Mouse (Mus musculus): Measurements from ENCODE around the gene Vps45. TPM values are rescaled to one million over a fixed set of nuclear protein-coding genes. Genes with fewer than 3 reads are reported as not detected.

The Vps45 gene
- polyA plus RNA-seq, 1 experiment from 2014 or later: 77.1 TPM

DNA sequence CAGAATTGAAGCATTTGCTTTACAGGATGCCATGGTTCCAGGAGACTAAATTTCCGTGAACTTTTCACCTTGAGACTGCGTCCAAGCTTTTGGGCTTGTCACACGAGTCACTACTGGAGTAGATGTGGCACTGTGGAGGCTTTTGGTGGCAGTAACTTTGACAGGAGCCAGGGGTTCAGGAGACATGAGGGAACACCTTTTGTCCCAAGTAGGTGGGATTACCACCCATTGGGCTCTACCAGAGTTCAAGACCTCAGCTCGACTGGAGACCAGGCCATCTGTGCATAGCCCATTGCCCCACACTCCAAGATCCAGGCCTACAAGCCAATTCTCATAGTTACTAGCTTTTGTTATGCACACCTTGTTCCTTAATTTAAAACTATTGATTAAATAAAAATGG, 12.0 kb upstream of the Vps45 start:
- ATAC-seq (ENCODE audit: low read depth): no peak
- Histone ChIP-seq H3K9me3 (no peaks in the 10 kb centered on the region), H3K9ac (no peak overlapping the region), H3K27me3 (no peaks in the 10 kb centered on the region), H3K36me3 (no peaks in the 10 kb centered on the region), H3K27ac (replicated peaks) (no peak overlapping the region), H3K4me3 (no peak overlapping the region), H3K4me2 (no peak overlapping the region), H3K4me1 (replicated peaks) (no peaks in the 10 kb centered on the region)
- 80% methylated on average over 4 of the region's 4 CpGs for WGBS

- H3K36me3 ChIP-seq: no peaks in the 10 kb centered on the region
- no peak overlapping the region for H3K27ac ChIP-seq (replicated peaks)
- no peaks in the 10 kb centered on the region for H3K9me3 ChIP-seq
- WGBS: 43% methylated on average over 1 of the region's 1 CpGs
- H3K9ac ChIP-seq: no peak overlapping the region
- no peaks in the 10 kb centered on the region for H3K27me3 ChIP-seq
- H3K4me3 ChIP-seq: no peak overlapping the region
- no peak overlapping the region for H3K4me2 ChIP-seq
- no peaks in the 10 kb centered on the region for H3K4me1 ChIP-seq (replicated peaks)
- ATAC-seq (ENCODE audit: low read depth): no peak
Observed at GRCm38 (mm10) chr3:96069542-96069941, 11.3 kb upstream of the Vps45 start.

DNA sequence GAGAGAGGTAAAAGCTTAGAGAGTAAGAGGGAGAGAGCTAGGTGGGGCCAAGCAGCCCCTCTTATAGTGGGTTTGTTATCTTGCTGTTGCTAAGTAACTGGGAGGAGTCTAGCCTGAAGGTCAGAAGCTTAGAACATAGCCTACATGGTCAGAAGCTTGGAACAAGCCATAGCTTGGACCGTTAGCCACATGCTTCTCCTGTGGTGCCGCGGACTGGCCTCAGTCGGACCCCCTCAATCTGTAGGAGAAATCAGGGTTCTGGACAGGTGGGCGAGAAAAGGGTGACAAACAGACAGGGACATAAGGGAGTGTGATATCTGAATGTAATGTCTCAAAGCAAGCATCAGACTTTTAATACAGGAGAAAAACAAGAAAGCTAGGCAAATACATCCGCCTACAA, 10.8 kb upstream of the Vps45 start:
- no peak overlapping the region for H3K4me2 ChIP-seq
- H3K27me3 ChIP-seq: no peaks in the 10 kb centered on the region
- ATAC-seq (ENCODE audit: low read depth): no peak
- no peaks in the 10 kb centered on the region for H3K4me1 ChIP-seq (replicated peaks)
- H3K36me3 ChIP-seq: no peaks in the 10 kb centered on the region
- H3K4me3 ChIP-seq: no peak overlapping the region
- WGBS: 94% methylated on average over 6 of the region's 6 CpGs
- no peak overlapping the region for H3K27ac ChIP-seq (replicated peaks)
- H3K9me3 ChIP-seq: no peaks in the 10 kb centered on the region
- no peak overlapping the region for H3K9ac ChIP-seq

GRCm38 (mm10) chr3:96066741-96067140, 8.5 kb upstream of the Vps45 start:
- Histone ChIP-seq H3K27ac (replicated peaks) (no peak overlapping the region), H3K4me3 (no peak overlapping the region), H3K9me3 (no peaks in the 10 kb centered on the region), H3K27me3 (no peaks in the 10 kb centered on the region), H3K4me1 (replicated peaks) (no peaks in the 10 kb centered on the region), H3K4me2 (no peak overlapping the region), H3K36me3 (no peaks in the 10 kb centered on the region), H3K9ac (no peak overlapping the region)
- ATAC-seq (ENCODE audit: low read depth): no peak
- 39% methylated on average over 5 of the region's 5 CpGs for WGBS

DNA sequence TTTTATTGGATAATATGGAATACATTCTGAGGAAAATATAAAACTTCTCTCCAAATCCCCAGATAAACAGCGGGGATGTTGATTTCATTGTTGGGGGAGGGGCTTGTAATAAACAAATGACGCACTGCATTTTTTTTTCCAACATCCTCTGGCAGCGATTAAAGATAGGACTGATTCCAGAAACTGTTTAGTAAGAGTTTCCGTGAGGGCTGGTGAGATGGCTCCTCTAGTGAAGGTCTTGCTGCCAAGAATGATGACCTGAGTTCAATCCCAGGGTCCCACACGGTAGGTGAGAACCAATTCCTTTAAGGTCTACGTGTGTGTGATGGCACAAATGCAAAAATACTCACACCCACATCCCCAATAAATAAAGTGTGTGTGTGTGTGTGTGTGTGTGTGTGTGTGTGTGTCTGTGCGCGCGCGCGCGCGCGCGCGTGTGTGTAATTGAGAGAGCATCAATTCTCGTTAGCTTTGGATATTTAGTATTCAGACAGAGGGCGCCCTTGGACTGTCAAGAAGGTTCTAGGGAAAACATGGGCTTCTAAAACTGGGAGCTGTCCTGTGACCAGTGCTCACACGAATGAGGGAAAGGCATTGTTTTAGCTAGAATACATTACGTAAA, 7.6 kb upstream of the Vps45 start:
- no peaks in the 10 kb centered on the region for H3K9me3 ChIP-seq
- peak overlapping the region; percentile 21; the same call in 1 of the 2 replicates for H3K4me2 ChIP-seq
- no peaks in the 10 kb centered on the region for H3K4me1 ChIP-seq (replicated peaks)
- no peak overlapping the region for H3K9ac ChIP-seq
- ATAC-seq (ENCODE audit: low read depth): no peak
- H3K36me3 ChIP-seq: no peaks in the 10 kb centered on the region
- no peak overlapping the region for H3K4me3 ChIP-seq
- no peaks in the 10 kb centered on the region for H3K27me3 ChIP-seq
- no peak overlapping the region for H3K27ac ChIP-seq (replicated peaks)
- 59% methylated on average over 20 of the region's 20 CpGs for WGBS

DNA sequence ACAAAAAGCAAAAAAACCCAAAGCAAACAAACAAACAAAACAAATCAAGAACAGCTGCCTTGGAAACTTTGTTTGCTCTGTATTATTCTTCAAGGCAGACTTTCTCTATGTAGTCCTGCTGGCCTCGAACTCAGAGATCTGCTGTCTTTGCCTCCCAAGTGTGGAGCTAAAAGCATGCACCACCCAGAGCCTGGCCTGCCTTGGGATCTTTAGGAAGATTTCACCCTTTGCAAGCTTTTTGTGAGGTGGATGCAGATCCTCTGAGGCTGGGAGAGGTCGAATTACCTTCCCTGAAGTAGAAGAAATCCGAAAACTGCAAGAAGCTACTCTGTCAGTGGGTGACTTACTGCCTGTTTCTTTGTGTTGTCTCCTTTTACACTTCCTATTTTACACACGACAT, 6.9 kb upstream of the Vps45 start:
- Histone ChIP-seq H3K4me1 (replicated peaks) (no peaks in the 10 kb centered on the region), H3K4me3 (no peak overlapping the region), H3K27ac (replicated peaks) (no peak overlapping the region), H3K9ac (no peak overlapping the region), H3K9me3 (no peaks in the 10 kb centered on the region), H3K4me2 (no peak overlapping the region), H3K27me3 (no peaks in the 10 kb centered on the region; the same call in 1 of the 2 replicates), H3K36me3 (no peaks in the 10 kb centered on the region)
- WGBS: 38% methylated on average over 4 of the region's 4 CpGs
- ATAC-seq (ENCODE audit: low read depth): no peak

- H3K27me3 ChIP-seq: no peaks in the 10 kb centered on the region; the same call in 1 of the 2 replicates
- H3K9ac ChIP-seq: no peak overlapping the region
- WGBS: 88% methylated on average over 3 of the region's 3 CpGs
- no peak overlapping the region for H3K4me2 ChIP-seq
- H3K4me3 ChIP-seq: no peak overlapping the region
- H3K27ac ChIP-seq (replicated peaks): no peak overlapping the region
- ATAC-seq (ENCODE audit: low read depth): no peak
- H3K36me3 ChIP-seq: no peaks in the 10 kb centered on the region
- H3K9me3 ChIP-seq: no peaks in the 10 kb centered on the region
- H3K4me1 ChIP-seq (replicated peaks): no peaks in the 10 kb centered on the region
Observed at GRCm38 (mm10) chr3:96064217-96064616, 6.0 kb upstream of the Vps45 start.

- H3K27ac ChIP-seq (replicated peaks): no peak overlapping the region
- H3K4me2 ChIP-seq: no peak overlapping the region
- no peak for ATAC-seq (ENCODE audit: low read depth)
- no peaks in the 10 kb centered on the region; the same call in 1 of the 2 replicates for H3K27me3 ChIP-seq
- peaks cover 5% of the 10 kb centered on the region for H3K4me1 ChIP-seq (replicated peaks)
- WGBS: 77% methylated on average over 2 of the region's 2 CpGs
- no peak overlapping the region for H3K4me3 ChIP-seq
- no peak overlapping the region for H3K9ac ChIP-seq
- H3K9me3 ChIP-seq: no peaks in the 10 kb centered on the region
- no peaks in the 10 kb centered on the region for H3K36me3 ChIP-seq
Observed at GRCm38 (mm10) chr3:96063299-96063698, 5.0 kb upstream of the Vps45 start.

DNA sequence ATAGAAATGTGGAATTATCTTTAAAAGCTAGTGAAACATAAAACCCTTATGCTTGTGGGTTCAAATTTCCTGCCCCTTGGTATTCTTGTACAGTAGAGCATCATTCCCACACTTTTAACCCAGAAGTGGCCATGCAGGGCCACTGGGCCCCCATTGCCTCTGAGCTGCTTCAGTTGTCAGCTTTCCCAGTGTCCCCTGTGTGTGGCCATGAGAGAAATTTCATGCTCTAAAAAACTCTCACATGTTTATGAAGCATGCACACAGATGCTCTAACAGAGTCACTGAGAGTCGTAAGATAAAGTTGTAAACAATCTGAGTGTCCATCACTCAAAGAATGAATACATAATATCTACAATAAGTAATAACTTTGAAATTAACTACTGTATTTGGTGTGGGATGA, 1.9 kb upstream of the Vps45 start:
- Histone ChIP-seq H3K9ac (no peak overlapping the region), H3K4me3 (no peak overlapping the region), H3K36me3 (peaks cover 7% of the 10 kb centered on the region), H3K27me3 (no peaks in the 10 kb centered on the region; the same call in 1 of the 2 replicates), H3K9me3 (no peaks in the 10 kb centered on the region), H3K4me1 (replicated peaks) (peaks cover 18% of the 10 kb centered on the region), H3K4me2 (no peak overlapping the region), H3K27ac (replicated peaks) (no peak overlapping the region)
- WGBS: 74% methylated on average over 1 of the region's 1 CpGs
- ATAC-seq (ENCODE audit: low read depth): no peak

DNA sequence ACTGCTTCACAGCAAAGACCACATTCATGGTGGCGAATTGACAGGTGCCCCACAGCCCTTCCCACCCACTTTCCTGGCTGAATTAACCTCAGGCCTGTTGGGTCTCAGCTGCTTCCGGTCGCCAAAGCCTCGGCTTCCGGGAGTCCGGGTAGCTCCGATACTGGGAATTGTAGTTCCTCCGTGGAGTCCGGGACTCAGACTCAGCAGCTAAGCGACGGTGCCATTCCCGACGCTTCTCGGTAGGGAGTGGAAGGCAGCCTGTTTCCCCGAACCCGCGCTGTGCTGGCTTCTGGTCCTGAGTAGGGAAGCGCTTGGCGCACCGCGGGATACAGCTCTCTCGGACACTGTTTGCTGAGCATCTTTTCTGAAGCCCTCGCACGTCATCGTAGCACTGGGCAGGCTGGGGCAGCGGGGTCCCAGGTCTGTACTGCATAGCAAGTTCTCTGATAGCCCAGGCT, 490 bp downstream of the Vps45 start:
- H3K36me3 ChIP-seq: peaks cover 21% of the 10 kb centered on the region
- H3K4me1 ChIP-seq (replicated peaks): peaks cover 18% of the 10 kb centered on the region
- H3K9me3 ChIP-seq: no peaks in the 10 kb centered on the region
- under 1% methylated on average over 26 of the region's 26 CpGs for WGBS
- H3K9ac ChIP-seq: peak overlapping the region; percentile 76
- H3K27ac ChIP-seq (replicated peaks): peak overlapping the region; percentile 92
- ATAC-seq (ENCODE audit: low read depth): peak; percentile 97
- H3K27me3 ChIP-seq: no peaks in the 10 kb centered on the region; the same call in 1 of the 2 replicates
- H3K4me2 ChIP-seq: peak overlapping the region; percentile 78
- peak overlapping the region; percentile 72 for H3K4me3 ChIP-seq

DNA sequence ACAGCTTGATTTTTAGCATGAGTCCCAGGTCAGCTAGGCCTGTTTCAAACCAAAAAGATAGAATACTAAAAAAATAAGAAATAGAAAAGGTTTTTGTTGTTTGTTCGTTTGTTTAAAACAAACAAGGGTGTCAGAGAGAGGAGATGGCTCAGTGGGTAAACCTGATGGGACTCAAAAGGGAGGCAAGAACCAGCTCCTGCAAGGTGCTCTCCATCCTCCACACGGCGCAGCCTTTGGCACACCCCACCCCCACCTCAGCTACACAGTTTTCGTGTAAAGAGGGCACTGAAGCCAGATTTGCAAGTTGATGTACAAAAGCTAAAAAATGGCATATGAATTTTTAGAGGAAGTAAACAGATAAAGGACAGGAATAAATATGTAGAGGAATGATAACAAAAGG, 2.2 kb downstream of the Vps45 start:
- H3K4me3 ChIP-seq: no peak overlapping the region
- no peaks in the 10 kb centered on the region for H3K9me3 ChIP-seq
- no peak for ATAC-seq (ENCODE audit: low read depth)
- peaks cover 18% of the 10 kb centered on the region for H3K4me1 ChIP-seq (replicated peaks)
- H3K27me3 ChIP-seq: no peaks in the 10 kb centered on the region; the same call in 1 of the 2 replicates
- H3K4me2 ChIP-seq: 0 out of 2 replicates have a peak overlapping the region, but pooled peaks have one; percentile 78
- H3K9ac ChIP-seq: 0 out of 2 replicates have a peak overlapping the region, but pooled peaks have one; percentile 12
- H3K27ac ChIP-seq (replicated peaks): no peak overlapping the region
- H3K36me3 ChIP-seq: peaks cover 27% of the 10 kb centered on the region
- WGBS: 87% methylated on average over 4 of the region's 4 CpGs

DNA sequence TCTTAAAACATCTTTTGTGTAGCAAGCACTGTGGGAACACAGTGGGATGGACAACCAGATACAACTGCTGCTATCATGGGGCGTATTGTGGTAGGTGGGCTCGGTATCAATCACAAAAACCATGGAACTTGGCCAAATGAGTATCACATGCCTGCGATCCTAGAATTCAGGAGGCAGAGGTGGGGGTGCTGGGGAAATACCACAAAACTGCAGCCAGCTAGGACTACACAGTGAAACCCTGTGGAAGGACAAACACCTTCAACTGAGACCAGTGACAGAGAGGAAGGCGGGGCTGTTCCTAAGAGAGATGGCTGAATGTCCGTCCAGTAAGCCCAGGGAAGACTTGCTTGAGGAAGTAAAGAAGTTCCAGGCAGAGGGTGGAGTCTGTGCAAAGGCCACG, 3.0 kb downstream of the Vps45 start:
- no peak overlapping the region for H3K9ac ChIP-seq
- H3K9me3 ChIP-seq: no peaks in the 10 kb centered on the region
- ATAC-seq (ENCODE audit: low read depth): no peak
- no peak overlapping the region for H3K27ac ChIP-seq (replicated peaks)
- no peak overlapping the region for H3K4me3 ChIP-seq
- peaks cover 21% of the 10 kb centered on the region for H3K4me1 ChIP-seq (replicated peaks)
- no peaks in the 10 kb centered on the region; the same call in 1 of the 2 replicates for H3K27me3 ChIP-seq
- H3K4me2 ChIP-seq: no peak overlapping the region
- peaks cover 27% of the 10 kb centered on the region for H3K36me3 ChIP-seq
- 93% methylated on average over 6 of the region's 6 CpGs for WGBS

- peaks cover 37% of the 10 kb centered on the region for H3K36me3 ChIP-seq
- no peak overlapping the region for H3K9ac ChIP-seq
- H3K4me2 ChIP-seq: no peak overlapping the region
- H3K4me1 ChIP-seq (replicated peaks): peaks cover 10% of the 10 kb centered on the region
- no peaks in the 10 kb centered on the region for H3K27me3 ChIP-seq
- no peaks in the 10 kb centered on the region for H3K9me3 ChIP-seq
- WGBS: 58% methylated on average over 2 of the region's 2 CpGs
- no peak overlapping the region for H3K4me3 ChIP-seq
- no peak overlapping the region for H3K27ac ChIP-seq (replicated peaks)
- no peak for ATAC-seq (ENCODE audit: low read depth)
Observed at GRCm38 (mm10) chr3:96051839-96052238, 6.4 kb downstream of the Vps45 start.

All from neural tube, embryonic 13.5 days (tissue).